15 mouse cellular contexts compared by ENCODE assay signal in genomic region chr12:70898450-70898849, GRCm38 (mm10). TPM values are rescaled to one million over a fixed set of nuclear protein-coding genes. Genes with fewer than 3 reads are reported as not detected.
DNase-seq lines count a peak whose midpoint lies in the region; ATAC-seq and TF ChIP-seq lines count a peak whose summit lies in the region.
"Had no signal": no experiment of that assay in that cellular context is flagged by ENCODE, and none has a peak within 500 bp of the region (broad histone marks: within the 10 kb centered on the region; RNA-seq: fewer than 3 reads in every experiment).

No protein-coding gene starts in this region.

- no peak for ATAC-seq in hindbrain, embryonic 11.5 days (ENCODE audit: low FRiP score)
- ATAC-seq in liver, postnatal 0 days: no peak

- no peak overlapping the region for H3K9ac ChIP-seq in hindbrain, embryonic 11.5 days (ENCODE audit: low read depth, low read length)
- H3K9ac ChIP-seq in liver, postnatal 0 days (replicated peaks): no peak overlapping the region
- no peak overlapping the region for H3K9ac ChIP-seq in ES-E14 (ENCODE audit: insufficient read depth, low read depth, low read length, poor library complexity, severe bottlenecking)
- H3K9ac ChIP-seq: heart, embryonic 12.5 days; hindbrain, embryonic 15.5 days; midbrain, embryonic 12.5 days; neural tube, embryonic 12.5 days had no signal

- TF ChIP-seq EP300 in liver, postnatal 0 days (IDR thresholded peaks at IDR 0.05; ENCODE audit: low read depth): no peak

- in situ Hi-C loops in ES-E14 (cut with MboI; ENCODE audit: low sequenced_read_pairs in 2 of 2, unreplicated experiment in 2 of 2): no loop called here

- H3K27ac ChIP-seq in hindbrain, embryonic 11.5 days (ENCODE audit: low read depth, low read length): no peak overlapping the region
- no peak overlapping the region for H3K27ac ChIP-seq in hindbrain, embryonic 10.5 days
- no peak overlapping the region for H3K27ac ChIP-seq in liver, postnatal 0 days (ENCODE audit: low read depth)
- H3K27ac ChIP-seq in ES-E14 (ENCODE audit: insufficient read depth, low read depth, low read length, poor library complexity, severe bottlenecking): no peak overlapping the region
- H3K27ac ChIP-seq: hindbrain, embryonic 15.5 days; midbrain, embryonic 12.5 days; neural tube, embryonic 12.5 days had no signal

- peak; percentile 26 for TF ChIP-seq CTCF in liver, postnatal 0 days (IDR thresholded peaks at IDR 0.05; ENCODE audit: low read depth)

- H3K4me3 ChIP-seq in hindbrain, embryonic 11.5 days (ENCODE audit: low read depth, low read length): no peak overlapping the region
- H3K4me3 ChIP-seq in hindbrain, embryonic 10.5 days: no peak overlapping the region
- H3K4me3 ChIP-seq in liver, postnatal 0 days (ENCODE audit: low read depth, low read length): no peak overlapping the region
- no peak overlapping the region for H3K4me3 ChIP-seq in ES-E14 (ENCODE audit: insufficient read depth in 1 of 2, low read depth in 1 of 2, low read length in 2 of 2, poor library complexity in 1 of 2, severe bottlenecking in 1 of 2)
- H3K4me3 ChIP-seq: heart, embryonic 12.5 days; hindbrain, embryonic 15.5 days; midbrain, embryonic 12.5 days; neural tube, embryonic 12.5 days had no signal

- H3K27me3 ChIP-seq in hindbrain, embryonic 11.5 days (ENCODE audit: control insufficient read depth, insufficient read depth, low read length): no peaks in the 10 kb centered on the region
- H3K27me3 ChIP-seq in hindbrain, embryonic 10.5 days (ENCODE audit: insufficient read depth, poor library complexity, severe bottlenecking): no peaks in the 10 kb centered on the region
- no peaks in the 10 kb centered on the region for H3K27me3 ChIP-seq in liver, postnatal 0 days (ENCODE audit: insufficient read depth, low read length)
- H3K27me3 ChIP-seq: heart, embryonic 12.5 days; hindbrain, embryonic 15.5 days; neural tube, embryonic 12.5 days had no signal

- H3K4me1 ChIP-seq in hindbrain, embryonic 11.5 days (replicated peaks; ENCODE audit: control insufficient read depth, insufficient read depth, low read length): no peaks in the 10 kb centered on the region
- H3K4me1 ChIP-seq in hindbrain, embryonic 10.5 days (replicated peaks): no peaks in the 10 kb centered on the region; the same call in 1 of the 2 replicates
- H3K4me1 ChIP-seq in liver, postnatal 0 days (ENCODE audit: insufficient read depth): no peaks in the 10 kb centered on the region
- H3K4me1 ChIP-seq in ES-E14 (ENCODE audit: control insufficient read depth in 2 of 2, insufficient read depth in 2 of 2, low read length in 2 of 2, poor library complexity in 1 of 2): peaks cover 0 to 3% of the 10 kb centered on the region in 2 experiments; a peak in 1 of 4 replicates
- H3K4me1 ChIP-seq: heart, embryonic 12.5 days; hindbrain, embryonic 15.5 days; midbrain, embryonic 12.5 days; neural tube, embryonic 12.5 days had no signal

- no peaks in the 10 kb centered on the region for H3K36me3 ChIP-seq in hindbrain, embryonic 11.5 days (ENCODE audit: control insufficient read depth, insufficient read depth, low read length)
- H3K36me3 ChIP-seq in hindbrain, embryonic 10.5 days: peaks cover 66% of the 10 kb centered on the region
- H3K36me3 ChIP-seq in liver, postnatal 0 days (replicated peaks; ENCODE audit: insufficient read depth, low read length): peaks cover 9% of the 10 kb centered on the region
- H3K36me3 ChIP-seq in ES-E14 (ENCODE audit: control insufficient read depth, insufficient read depth, low read length, poor library complexity, severe bottlenecking): peaks cover 6% of the 10 kb centered on the region
- H3K36me3 ChIP-seq: hindbrain, embryonic 15.5 days had no signal

- WGBS in hindbrain, embryonic 11.5 days: 88% methylated on average over 8 of the region's 8 CpGs
- WGBS in hindbrain, embryonic 10.5 days: 89% methylated on average over 8 of the region's 8 CpGs
- WGBS in liver, postnatal 0 days (ENCODE audit: insufficient replicate concordance): 69% methylated on average over 8 of the region's 8 CpGs

- H3K9me3 ChIP-seq in hindbrain, embryonic 11.5 days (ENCODE audit: control insufficient read depth, low read length): no peaks in the 10 kb centered on the region
- H3K9me3 ChIP-seq in hindbrain, embryonic 10.5 days: no peaks in the 10 kb centered on the region
- no peaks in the 10 kb centered on the region for H3K9me3 ChIP-seq in liver, postnatal 0 days (ENCODE audit: low read length)
- no peaks in the 10 kb centered on the region for H3K9me3 ChIP-seq in ES-E14 (ENCODE audit: control insufficient read depth, insufficient read depth, low read depth, low read length)
- H3K9me3 ChIP-seq: heart, embryonic 12.5 days; hindbrain, embryonic 15.5 days; midbrain, embryonic 12.5 days; neural tube, embryonic 12.5 days had no signal

- DNase-seq in hindbrain, embryonic 11.5 days (ENCODE audit: low spot score): peak; percentile 36
- DNase-seq in hindbrain, embryonic 10.5 days (ENCODE audit: low spot score): no peak
- DNase-seq in liver, postnatal 0 days: no peak
- DNase-seq in liver (no peak), ES-E14 (ENCODE audit: low read depth, low spot score) (no peak), NIH3T3 (ENCODE audit: low read depth) (peak; percentile 41)
- DNase-seq in right cerebral cortex, postnatal 36 days (ENCODE audit: low spot score in 2 of 2): no peak
- DNase-seq: adrenal gland, postnatal 36 days; kidney, postnatal 25 days; retina, postnatal 1 day; thymus, adult 2 months had no signal

- no peak overlapping the region for H3K4me2 ChIP-seq in hindbrain, embryonic 11.5 days (replicated peaks; ENCODE audit: low read depth, low read length)
- no peak overlapping the region for H3K4me2 ChIP-seq in liver, postnatal 0 days (ENCODE audit: low read depth, low read length)
- H3K4me2 ChIP-seq: heart, embryonic 12.5 days; hindbrain, embryonic 15.5 days; midbrain, embryonic 12.5 days; neural tube, embryonic 12.5 days had no signal

TF ChIP-seq in ES-E14, 5 proteins besides CTCF, POLR2A, EP300 and RAD21:
- no peak for TF ChIP-seq HCFC1 (IDR thresholded peaks at IDR 0.05; ENCODE audit: borderline replicate concordance, insufficient read depth, low read length)
- TF ChIP-seq MAFK (IDR thresholded peaks at IDR 0.05; ENCODE audit: insufficient read depth, low read depth, low read length): 0 out of 2 replicates have a peak, but pooled peaks have one; percentile 60
TF ChIP-seq in ES-E14: peak in this region for 1.

RNA-seq across cellular contexts. Expression of gene Actr10, which starts 39.2 kb away (rescaled TPM):
- 285 and 287 TPM in 2 replicates for polyA plus RNA-seq in hindbrain, embryonic 11.5 days (2014; fragmentation: Nextera tagmentation; extraction: Ambion mirVana)
- 210 and 229 TPM in 2 replicates for polyA plus RNA-seq in hindbrain, embryonic 10.5 days (2016; fragmentation: Nextera tagmentation; extraction: Ambion mirVana)
- polyA plus RNA-seq in liver, postnatal 0 days (2015; fragmentation: Nextera tagmentation; extraction: Ambion mirVana): 108 and 109 TPM in 2 replicates
- 68.8 and 86.2 TPM in 2 replicates for total RNA-seq in ES-E14 (2012; rRNA removed)

Comparison
In these comparisons a context has a peak if more than half of its experiments do, and no peak if none do; other contexts are left out.
1. DNase-seq: peak in hindbrain, embryonic 11.5 days (single experiment) and NIH3T3 (single experiment); none in hindbrain, embryonic 10.5 days (single experiment), liver, postnatal 0 days (single experiment), liver (single experiment), ES-E14 (single experiment) and right cerebral cortex, postnatal 36 days (0 of 2).